Mouse (Mus musculus) testis, adult 2 months (tissue): Measurements from ENCODE around the gene Tmc2.

ENCODE experiments used
- CTCF ChIP-seq: fragments of 200-500 bp; IDR thresholded peaks from 2 replicates; pipeline ENCODE4 v1.5.1; 2012; ENCODE audit warnings: low read depth, mild to moderate bottlenecking, inconsistent platforms, low read length, moderate library complexity; ENCODE audit not compliant: control insufficient read depth, insufficient read depth, insufficient replicate concordance
- POLR2A ChIP-seq: fragments of 200-500 bp; IDR thresholded peaks from 2 replicates; pipeline ENCODE4 v1.6.1; 2012; ENCODE audit warnings: low read depth, mild to moderate bottlenecking, inconsistent platforms, low read length, moderate library complexity; ENCODE audit not compliant: control insufficient read depth

GRCm38 (mm10) chr2:130200961-130201360, 6.0 kb downstream of the Tmc2 start:
- TF ChIP-seq CTCF, result no peak
- TF ChIP-seq POLR2A, result no peak
